Mouse (Mus musculus): ENCODE measurements around the gene Gm11634.
A peak's percentile ranks its signal among the peaks of the same experiment; 100 is the strongest.
"Not testable (repeated sequence)": the region's sequence is repeated elsewhere in the genome, so short reads cannot be mapped to it uniquely, and the experiment has no call there.

Gm11634 gene

DNA sequence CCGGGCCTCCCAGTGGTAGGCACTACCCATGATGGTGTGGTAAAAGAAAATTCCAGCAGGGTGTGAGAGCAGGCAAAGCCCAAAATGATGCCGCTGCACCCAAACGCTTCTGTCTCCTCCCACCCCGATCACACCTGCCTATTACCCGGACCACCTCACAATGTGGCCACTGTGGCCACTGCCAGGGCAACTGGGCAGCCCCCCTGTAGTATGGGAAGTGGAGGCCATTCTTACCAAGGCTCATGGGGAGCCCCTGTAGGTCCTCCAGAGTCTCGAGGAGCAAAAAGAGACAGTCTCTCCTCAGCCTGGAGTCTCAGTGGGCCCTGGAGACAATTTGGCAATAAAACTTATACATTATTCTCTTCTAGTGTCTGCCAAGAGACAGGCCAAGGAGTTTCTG lies at the start of gene Gm11634:
Gm11634 (minus strand) TSS at position 101 of the 400 bp plus-strand sequence.
- no peak for DNase-seq

DNA sequence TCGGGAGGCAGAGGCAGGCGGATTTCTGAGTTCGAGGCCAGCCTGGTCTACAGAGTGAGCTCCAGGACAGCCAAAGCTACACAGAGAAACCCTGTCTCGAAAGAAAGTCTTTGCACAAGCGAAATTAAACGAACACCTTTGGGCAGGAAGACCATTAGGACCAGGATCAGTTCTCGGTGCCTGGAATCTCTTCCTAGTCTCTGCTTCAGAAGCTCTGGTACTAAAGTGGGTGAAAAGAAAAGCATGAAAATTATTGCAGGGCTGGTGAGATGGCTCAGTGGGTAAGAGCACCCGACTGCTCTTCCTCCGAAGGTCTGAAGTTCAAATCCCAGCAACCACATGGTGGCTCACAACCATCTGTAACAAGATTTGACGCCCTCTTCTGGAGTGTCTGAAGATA lies 48.0 kb upstream of the Gm11634 start:
- DNase-seq: not testable (repeated sequence)

DNA sequence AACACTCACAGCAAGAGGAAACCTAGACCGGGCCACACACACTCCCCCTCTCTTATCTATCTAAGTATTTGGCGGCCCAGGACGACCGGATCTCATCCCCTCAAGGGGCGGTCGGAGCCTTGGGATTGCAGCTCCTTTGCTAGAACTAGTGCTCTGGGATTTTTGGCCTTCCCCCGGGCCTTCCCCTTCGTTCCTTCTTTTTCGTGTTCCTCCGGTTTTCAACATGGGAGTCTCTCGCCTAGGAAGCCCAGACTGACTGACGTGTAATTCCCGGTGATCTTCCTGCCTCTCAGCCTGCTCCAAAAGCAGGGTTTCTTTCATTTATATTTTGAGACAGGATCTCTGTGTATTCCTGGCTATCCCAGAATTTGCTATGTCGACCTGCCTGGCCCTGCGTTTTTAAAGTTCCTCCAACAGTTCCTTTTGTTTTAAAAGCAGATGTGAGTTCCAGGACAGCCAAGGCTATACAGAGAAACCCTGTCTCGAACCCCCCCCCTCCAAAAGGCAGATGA lies 47.3 kb upstream of the Gm11634 start:
- not testable (repeated sequence) for DNase-seq

DNA sequence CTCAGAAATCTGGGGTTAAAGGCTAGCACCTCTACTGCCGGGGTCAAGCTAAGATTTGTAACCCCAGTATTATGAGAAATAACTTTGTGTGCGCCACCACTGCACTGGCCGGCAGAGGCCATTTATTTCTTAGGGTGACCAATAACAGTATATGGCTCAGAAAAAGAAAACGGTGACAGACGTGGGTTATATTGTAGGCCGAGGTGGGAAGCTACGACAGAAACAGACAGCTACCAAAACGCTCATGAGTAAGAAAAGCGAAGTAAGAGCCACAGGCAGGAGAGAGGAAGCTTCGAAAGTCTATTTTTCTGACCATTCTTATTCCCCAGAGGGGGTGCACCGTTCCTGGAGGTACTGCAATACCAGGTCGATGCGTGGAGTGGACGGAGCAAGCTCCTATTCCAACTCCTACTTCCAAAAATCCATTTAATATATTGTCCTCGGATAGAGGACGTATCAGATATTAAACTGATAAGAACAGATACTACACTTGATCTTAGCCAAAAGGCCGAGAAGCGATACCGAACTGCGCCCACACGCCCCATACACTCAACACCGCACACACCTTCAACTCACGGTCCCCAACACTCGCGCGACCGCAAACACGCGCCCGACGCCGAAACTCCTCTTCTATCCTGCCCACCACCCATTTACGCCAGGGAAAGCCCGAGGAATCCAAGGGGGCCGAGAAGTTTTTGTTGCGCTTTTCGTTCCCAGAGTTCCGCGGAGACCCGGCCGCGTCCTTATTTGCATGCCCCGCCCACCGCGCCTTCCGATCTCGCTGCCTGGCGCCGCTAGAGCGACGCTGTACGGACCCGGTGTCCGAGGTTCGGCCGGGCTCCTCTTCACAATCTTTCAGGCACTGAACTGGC lies 46.6 kb upstream of the Gm11634 start:
- peak; percentile 67 for DNase-seq

DNA sequence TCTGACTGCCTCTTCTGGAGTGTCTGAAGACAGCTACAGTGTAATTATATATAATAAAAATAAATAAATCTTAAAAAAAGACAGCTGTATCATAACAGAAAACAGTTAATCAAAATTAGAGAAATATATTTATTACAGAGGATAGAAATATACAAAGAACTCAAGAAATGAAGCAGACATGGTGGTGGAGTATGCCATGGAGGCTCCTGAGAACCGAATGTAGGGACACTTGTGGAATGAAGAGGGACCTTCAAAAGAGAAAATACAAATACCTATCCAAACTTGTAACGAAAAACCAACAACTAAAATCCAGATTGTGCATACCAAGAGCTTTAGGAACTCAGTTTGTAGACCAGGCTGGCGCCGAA lies 46.0 kb upstream of the Gm11634 start:
- DNase-seq: not testable (repeated sequence)

DNA sequence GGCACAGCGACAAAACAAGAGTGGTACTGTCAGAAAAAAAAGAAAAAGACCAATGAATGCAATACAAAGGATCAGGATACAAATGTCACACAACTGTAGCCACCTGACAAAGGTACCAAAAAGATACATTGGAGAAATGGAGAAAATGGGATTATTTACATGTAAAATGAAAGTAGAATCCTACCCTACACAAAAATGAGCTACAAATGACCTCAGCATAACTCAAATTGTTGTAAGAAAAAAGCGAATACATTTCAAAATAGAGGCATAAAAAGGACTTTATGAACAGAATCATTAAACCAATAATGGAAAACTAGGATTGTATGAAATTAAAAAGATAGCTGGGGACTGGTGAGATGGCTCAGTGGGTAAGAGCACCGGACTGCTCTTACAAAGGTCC lies 45.5 kb upstream of the Gm11634 start:
- no peak for DNase-seq

DNA sequence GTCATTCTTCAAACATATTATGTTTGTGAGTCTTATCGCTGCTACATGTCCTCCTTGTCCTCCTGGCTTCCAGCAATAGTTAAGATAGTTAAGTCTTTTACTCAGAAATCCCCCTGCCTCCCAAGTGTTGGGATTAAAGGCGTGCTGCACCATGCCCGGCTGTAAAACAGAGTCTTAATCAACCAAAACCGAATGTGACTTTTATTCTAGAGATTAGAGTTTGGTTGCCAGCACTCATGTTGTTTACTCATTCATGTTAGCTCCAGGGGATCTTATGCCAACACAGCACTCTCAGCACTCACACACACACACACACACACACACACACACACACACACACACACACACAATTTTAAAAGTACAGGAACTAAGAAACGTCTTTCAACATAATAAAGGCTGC lies 43.9 kb upstream of the Gm11634 start:
- no peak for DNase-seq

DNA sequence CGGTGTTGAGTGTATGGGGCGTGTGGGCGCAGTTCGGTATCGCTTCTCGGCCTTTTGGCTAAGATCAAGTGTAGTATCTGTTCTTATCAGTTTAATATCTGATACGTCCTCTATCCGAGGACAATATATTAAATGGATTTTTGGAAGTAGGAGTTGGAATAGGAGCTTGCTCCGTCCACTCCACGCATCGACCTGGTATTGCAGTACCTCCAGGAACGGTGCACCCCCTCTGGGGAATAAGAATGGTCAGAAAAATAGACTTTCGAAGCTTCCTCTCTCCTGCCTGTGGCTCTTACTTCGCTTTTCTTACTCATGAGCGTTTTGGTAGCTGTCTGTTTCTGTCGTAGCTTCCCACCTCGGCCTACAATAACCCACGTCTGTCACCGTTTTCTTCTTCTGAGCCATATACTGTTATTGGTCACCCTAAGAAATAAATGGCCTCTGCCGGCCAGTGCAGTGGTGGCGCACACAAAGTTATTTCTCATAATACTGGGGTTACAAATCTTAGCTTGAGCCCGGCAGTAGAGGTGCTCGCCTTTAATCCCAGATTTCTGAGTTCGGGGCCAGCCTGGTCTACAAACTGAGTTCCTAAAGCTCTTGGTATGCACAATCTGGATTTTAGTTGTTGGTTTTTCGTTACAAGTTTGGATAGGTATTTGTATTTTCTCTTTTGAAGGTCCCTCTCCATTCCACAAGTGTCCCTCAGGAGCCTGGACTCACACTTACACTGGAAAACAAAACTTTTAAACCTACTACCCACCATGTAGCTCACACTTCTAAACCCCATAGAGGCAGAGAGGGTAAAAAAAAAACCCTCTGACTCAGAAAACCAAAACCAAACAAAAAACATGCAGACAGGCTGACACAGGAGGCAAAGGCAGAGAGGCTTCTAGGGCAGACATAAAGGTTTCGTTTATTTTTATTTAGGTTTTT lies 42.9 kb upstream of the Gm11634 start:
- peak; percentile 23 for DNase-seq

DNA sequence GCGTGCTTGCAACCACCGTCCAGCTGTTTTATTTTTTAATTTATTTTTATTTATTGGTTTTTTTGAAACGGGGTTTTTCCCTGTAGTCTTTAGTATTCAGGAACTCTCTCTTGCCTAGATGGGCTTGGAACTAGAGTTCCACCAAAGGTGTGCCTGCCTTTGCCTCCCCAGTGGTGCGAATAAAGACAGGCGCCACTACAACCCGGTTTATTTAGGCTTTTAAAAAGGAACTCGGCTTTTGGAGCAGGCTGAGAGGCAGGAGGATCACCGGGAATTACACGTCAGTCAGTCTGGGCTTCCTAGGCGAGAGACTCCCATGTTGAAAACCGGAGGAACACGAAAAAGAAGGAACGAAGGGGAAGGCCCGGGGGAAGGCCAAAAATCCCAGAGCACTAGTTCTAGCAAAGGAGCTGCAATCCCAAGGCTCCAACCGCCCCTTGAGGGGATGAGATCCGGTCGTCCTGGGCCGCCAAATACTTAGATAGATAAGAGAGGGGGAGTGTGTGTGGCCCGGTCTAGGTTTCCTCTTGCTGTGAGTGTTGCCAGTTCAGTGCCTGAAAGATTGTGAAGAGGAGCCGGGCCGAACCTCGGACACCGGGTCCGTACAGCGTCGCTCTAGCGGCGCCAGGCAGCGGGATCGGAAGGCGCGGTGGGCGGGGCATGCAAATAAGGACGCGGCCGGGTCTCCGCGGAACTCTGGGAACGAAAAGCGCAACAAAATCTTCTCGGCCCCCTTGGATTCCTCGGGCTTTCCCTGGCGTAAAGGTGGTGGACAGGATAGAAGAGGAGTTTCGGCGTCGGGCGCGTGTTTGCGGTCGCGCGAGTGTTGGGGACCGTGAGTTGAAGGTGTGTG lies 42.0 kb upstream of the Gm11634 start:
- DNase-seq: peak; percentile 80

DNA sequence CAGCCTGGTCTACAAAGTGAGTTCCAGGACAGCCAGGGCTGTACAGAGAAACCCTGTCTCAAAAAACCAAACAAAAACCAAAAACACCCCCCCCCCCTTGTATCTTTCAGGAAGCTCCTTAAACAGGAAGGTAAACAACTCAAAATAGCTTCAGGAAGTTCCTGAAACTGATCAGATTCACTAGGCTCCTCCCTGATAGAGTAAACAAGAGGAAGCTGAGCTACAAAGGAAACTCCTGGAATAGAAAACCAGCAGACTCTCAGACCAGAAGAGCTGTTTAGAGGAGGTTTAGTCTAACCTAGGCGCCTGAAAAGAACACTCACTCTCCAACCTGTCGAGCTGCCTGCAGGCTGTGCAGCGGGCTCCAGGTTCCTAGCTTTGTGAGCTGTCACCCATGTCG lies 40.7 kb upstream of the Gm11634 start:
- no peak for DNase-seq

DNA sequence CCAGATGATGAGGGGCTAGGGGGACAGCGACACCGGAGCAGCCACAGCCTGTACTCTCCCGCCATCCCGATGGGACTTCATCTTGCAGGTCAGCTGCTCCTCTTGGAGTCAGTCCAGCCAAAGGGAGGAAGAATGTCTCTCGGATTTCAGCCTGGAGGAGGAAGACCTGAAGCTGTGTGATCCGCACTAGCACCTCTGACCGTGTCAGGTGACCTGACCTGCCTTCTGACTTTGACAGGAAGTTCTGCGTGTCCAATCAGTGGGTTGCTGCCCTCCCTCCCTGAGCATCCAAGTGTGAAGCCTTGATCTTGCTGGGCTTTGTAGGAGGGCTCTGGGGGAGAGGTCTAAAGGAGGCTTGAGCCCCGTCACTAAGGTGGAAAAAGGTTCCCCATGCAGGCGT lies 36.6 kb upstream of the Gm11634 start:
- no peak for DNase-seq

DNA sequence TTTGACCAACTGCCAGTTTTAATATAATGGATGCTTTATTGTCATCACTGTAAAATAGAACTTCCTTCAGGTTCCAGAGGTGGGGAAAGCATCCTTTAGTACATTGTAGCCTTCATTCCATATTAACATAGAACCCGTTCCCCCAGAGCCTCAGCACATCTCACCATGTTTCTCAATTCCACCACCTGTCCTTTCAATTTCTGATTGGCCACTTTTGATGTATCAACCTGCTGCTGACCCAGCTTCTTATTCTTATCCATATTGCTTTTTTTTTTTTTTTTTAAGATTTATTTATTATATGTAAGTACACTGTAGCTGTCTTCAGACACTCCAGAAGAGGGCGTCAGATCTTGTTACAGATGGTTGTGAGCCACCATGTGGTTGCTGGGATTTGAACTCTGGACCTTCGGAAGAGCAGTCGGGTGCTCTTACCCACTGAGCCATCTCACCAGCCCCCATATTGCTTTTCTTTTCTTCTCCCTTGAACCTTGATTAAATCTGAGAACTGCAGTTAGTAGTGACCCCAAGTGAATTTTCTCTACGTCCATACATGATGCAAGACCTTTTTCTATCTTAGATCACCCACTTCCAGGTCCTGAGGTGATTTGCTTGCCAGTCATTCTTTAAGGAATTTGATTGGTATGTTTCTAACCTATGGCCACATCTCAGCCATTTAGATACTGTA lies 29.8 kb upstream of the Gm11634 start:
- DNase-seq: not testable (repeated sequence)

DNA sequence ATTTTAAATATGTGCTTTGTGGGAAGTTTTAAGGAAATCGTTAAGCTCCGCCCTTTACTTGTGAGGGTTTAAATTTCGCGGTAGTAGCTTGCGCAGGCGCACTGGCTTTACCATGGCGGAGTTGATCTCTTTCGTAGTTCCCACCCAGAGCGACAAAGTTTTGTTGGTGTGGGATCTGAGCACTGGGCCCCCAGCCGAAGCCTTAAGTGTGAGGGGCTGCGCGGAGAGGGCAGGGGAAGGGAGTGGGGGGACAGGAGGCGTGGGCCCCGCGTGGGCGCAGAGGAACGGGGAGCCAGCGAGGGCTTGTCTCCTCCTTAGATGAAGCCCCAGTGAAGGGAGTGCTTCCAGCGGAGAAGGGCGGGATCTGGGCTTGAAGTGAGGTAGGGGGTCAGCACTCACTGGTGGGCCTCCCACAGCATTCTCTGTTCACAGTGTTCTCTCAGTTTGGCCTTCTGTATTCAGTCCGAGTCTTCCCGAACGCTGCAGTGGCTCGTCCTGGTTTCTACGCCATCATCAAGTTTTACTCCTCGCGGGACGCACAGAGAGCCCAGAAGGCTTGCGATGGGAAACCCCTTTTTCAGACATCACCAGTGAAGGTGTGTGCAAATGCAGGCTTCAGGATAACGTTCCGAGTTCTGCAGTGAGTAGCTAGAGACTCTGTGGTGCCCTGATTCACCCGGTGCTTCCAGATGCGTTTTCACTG lies 29.0 kb upstream of the Gm11634 start:
- peak; percentile 89 for DNase-seq

DNA sequence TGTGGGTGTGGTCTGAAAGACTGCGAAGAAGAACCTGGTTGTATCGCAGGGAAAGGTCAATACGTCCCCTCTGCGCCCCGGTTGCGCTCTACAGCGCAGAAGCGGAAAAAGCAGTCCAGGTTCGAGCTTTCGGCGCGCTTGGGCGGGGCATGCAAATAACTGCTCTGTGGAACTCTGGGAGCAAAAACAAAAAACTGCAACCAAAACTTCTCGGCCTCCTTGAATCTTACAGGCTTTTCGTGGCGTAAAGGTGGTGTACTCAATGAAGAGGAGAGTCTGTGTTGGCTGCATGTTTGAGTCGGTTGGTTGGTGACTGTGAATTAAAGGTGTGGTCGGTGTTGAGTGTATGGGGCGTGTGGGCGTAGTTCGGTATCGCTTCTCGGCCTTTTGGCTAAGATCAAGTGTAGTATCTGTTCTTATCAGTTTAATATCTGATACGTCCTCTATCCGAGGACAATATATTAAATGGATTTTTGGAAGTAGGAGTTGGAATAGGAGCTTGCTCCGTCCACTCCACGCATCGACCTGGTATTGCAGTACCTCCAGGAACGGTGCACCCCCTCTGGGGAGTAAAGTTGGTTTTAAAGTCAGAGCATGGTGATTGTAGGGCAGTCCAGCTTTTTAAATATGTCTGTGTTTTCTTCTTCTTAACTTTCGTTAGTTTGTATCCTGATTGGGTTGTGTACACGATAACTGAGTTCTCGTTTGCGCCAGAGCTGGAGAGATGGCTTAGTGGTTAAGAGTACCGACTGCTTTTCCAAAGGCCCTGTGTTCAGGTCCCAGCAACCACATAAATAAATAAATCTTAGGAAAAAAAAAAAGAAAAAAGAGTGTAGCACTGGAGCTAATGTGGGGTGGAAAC lies 28.2 kb upstream of the Gm11634 start, which contains the start of gene Rdm1:
Rdm1 (plus strand) TSS at position 201 of the 862 bp plus-strand sequence.
- DNase-seq: peak; percentile 89

DNA sequence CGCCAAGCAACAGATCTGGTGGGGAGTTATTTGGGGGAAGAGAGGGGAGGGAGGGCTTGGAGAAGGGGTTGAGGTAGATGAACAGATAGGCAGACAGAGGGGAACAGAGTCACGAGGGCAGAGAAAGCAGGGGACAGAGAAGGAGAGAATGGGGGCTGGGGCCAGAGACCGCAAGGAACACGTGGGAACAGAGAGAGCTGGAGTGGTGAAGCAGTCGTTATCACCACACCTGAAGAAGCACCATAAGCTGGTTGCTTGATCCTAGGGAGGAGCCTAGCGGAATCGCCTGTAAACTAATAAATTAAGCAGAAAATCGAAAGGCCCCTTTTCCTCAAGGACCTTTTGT lies 27.6 kb upstream of the Gm11634 start:
- no peak for DNase-seq

DNA sequence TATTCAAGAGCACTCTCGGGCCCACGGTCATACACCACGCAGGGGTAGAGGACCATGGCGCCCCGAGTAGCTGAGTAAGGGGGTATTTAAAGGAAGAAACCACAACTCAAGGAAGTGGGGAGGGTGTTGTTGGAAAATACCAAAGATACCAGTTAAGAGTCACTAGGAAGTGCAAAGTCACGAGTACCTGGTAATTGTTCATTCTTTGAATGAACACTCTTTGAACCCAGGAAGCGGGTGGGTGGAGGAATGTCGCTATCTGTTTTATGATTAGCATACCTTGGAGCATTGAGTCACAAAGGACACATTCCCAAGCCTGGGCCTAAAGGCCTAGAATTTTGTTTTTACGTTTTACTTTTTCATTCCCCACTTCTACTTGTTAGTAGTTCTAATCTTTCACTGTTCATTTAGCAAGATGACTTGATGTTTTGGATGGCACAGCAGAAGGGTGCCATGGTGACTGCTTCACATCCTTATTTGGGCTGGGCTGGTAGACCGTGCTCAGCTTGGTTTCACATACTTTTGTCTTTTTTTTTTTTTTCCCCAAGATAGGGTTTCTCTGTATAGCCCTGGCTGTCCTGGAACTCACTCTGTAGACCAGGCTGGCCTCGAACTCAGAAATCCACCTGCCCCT lies 21.1 kb upstream of the Gm11634 start:
- DNase-seq: not testable (repeated sequence)

DNA sequence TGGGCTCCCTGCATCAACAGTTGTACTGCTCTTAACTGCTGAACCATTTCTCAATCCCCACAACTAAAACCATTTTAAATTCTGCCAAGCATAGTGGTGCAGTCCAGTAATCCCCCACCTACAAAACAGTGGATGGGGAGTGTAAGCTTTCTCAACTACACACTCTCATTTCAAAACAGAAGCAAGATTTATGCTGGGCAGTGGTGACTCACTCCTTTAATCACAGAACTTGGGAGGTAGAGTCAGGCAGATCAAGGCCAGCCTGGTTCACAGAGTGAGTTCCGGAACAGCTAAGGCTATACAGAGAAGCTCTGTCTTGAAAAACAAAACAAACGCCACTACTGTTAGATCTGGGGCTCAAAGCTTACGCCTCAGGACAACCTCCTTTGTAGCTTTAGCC lies 19.5 kb upstream of the Gm11634 start:
- no peak for DNase-seq

DNA sequence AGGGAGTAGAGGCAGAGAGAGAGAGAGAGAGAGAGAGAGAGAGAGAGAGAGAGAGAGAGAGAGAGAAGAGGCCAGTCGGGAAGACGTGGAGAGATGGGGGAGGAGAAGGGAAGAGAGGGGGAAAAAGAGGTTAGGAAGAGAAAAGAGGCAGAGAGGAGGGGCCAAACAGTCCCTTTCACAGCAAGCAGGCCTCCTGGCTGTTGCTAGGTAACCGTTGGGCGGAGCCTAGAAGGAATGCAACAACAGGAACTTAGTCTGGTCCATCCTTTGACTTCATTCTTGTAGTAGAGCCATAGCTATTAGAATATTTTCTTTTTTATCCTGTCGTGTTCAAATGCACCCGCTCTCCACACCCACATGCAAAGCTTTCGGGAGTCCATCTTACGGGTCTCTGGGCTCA lies 18.8 kb upstream of the Gm11634 start:
- DNase-seq: peak; percentile 67

DNA sequence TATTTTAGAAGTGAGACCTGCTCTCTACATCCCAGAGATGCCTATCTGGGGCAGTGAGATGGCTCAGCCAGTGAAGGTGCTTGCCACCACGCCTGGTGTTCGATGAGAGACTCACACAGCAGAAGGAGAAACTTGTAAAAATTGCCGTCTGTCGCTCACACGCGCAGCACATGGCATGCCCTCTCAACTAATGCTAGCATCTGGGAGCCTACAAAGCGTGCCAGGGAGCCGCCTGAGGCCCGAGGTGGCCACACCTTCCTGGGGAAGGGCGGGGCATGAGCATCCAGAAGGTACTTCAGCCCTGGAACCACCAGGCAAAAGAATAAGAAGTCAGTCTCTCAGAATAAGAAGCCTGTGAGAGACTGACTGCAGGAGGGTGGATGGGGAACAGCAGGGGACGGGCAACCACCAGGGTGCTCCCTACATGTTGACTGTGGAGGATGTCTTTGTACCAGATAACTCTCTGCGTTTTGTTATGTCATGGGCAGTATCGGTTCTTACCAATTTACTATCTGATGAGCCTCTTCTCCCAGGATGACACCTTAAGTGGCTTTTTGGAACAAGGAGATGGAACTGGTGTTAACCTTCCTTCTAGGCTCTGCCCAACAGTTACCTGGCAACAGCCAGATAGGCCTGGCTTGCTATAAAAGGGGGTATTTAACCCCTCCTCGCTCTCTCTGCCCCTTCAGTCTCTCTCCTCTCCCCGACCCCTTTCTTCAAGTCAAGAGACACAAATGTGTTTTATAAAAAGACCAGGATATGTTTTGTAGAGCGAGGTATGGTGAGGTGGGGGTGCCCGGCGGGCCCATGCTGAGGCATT lies 18.1 kb upstream of the Gm11634 start:
- no peak for DNase-seq
